Mouse (Mus musculus) stomach, adult 2 months (tissue): ENCODE measurements around the gene Samd14. TPM values are rescaled to one million over a fixed set of nuclear protein-coding genes. Genes with fewer than 3 reads are reported as not detected.

ENCODE experiments used
- polyA plus RNA-seq: library from polyadenylated mRNA; depleted of rRNA; stranded (reverse); fragments of >200 nt; gene quantifications from 2 replicates; pipeline ENCODE4 v1.2.3, GENCODE M21; 2012; rRNA removed

The Samd14 gene
- 3.6 TPM in 2 replicates for polyA plus RNA-seq

GRCm38 (mm10) chr11:95009629-95010014 is at the start of gene Samd14:
Gene Samd14, plus strand, starts transcription at chr11:95009879.

DNA sequence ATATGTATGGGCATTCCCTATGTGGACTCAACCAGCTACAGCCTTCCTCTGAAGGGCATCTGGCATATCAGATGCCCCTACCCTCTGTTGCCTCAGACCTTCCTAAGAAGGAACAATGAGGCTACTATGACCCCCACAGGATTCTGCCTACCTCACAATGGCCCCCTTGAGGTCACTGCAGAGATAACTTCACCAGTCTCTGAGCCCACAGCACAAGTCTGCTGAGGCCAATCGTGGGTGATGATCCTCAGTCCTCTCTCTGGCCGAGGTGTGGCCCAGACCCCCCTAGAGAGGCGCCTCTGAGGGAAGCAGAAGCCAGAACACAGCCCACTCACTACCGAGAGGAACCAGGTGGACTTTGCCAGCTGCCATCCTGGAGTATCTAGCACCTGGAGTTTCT is 42.3 kb upstream of the Samd14 start, which contains the start of gene Hils1:
Gene Hils1 (plus strand): TSS at position 175 of the 400 bp plus-strand sequence.

GRCm38 (mm10) chr11:94976199-94976598 is 33.5 kb upstream of the Samd14 start, which contains the start of gene Sgca:
Gene Sgca, minus strand, starts transcription at chr11:94976327.

GRCm38 (mm10) chr11:94990749-94991577 is 18.7 kb upstream of the Samd14 start, which contains the start of gene Ppp1r9b:
Gene Ppp1r9b, plus strand, starts transcription at chr11:94991035.

DNA sequence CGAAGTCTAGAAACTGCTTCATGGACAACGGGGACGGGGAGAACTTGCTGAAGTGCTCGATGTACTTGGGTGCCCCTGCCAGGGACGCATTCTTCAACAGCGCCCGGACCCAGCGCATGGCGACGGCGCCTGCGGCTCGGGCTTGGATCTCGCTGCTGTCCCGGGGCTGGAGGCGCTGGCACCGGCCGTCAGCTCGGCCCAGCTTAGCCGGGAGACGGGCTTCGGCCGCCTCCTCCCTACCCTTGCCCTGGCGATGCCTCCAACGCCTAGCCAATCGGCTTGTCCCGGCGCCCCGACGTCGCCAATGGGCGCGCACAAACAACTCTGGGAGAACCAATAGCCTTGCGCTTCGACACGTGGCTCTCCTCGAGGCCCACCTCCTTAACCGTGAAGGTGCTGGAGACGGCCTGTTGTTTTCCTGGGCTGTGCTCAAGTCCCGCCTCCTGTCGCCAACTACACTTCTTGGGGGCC is 31.5 kb downstream of the Samd14 start, which contains the start of gene Pdk2:
Gene Pdk2 (minus strand): TSS at position 216 of the 471 bp plus-strand sequence.

Other genes with a start within 250 kb of the Samd14 start
- gene Tmem92, start 227.2 kb upstream of the Samd14 start, polyA plus RNA-seq = not detected in 2 replicates
- 75.0 and 75.6 TPM in 2 replicates for gene Col1a1, start 73.7 kb upstream of the Samd14 start, polyA plus RNA-seq
- gene Hils1, start 42.3 kb upstream of the Samd14 start, polyA plus RNA-seq = not detected in 2 replicates
- gene Sgca, start 33.6 kb upstream of the Samd14 start, polyA plus RNA-seq = 14.9 and 24.0 TPM in 2 replicates
- gene Ppp1r9b, start 18.8 kb upstream of the Samd14 start, polyA plus RNA-seq = 13.7 and 18.1 TPM in 2 replicates
- 47.3 and 47.4 TPM in 2 replicates for gene Pdk2, start 31.5 kb downstream of the Samd14 start, polyA plus RNA-seq
- gene Itga3, start 66.9 kb downstream of the Samd14 start, polyA plus RNA-seq = 35.8 and 40.0 TPM in 2 replicates
- 3.0 and 7.3 TPM in 2 replicates for gene Dlx3, start 110.2 kb downstream of the Samd14 start, polyA plus RNA-seq
- gene Dlx4, start 136.4 kb downstream of the Samd14 start, polyA plus RNA-seq = 0.26 and 0.61 TPM in 2 replicates